Mouse (Mus musculus) forebrain, embryonic 13.5 days (tissue): ENCODE measurements around the gene Celsr1. TPM values are rescaled to one million over a fixed set of nuclear protein-coding genes. Genes with fewer than 3 reads are reported as not detected.
A peak's percentile ranks its signal among the peaks of the same experiment; 100 is the strongest.

Experiments used
- ATAC-seq: fragments of 200-750 bp; cut with Nextera tagmentation; 2 replicates; pipeline ENCODE4 v1.8.0; 2017
- H3K27ac ChIP-seq: fragments of 300-500 bp; sonication (generic); 2 replicates; pipeline ENCODE4 v1.5.1; 2015; ENCODE audit warnings: inconsistent platforms, mild to moderate bottlenecking, moderate library complexity
- H3K27me3 ChIP-seq: fragments of 300-500 bp; sonication (generic); 2 replicates; pipeline ENCODE4 v1.6.1; 2015; ENCODE audit warnings: mild to moderate bottlenecking, inconsistent platforms
- H3K36me3 ChIP-seq: fragments of 300-500 bp; sonication (generic); 2 replicates; pipeline ENCODE4 v1.6.1; 2015; ENCODE audit warnings: mild to moderate bottlenecking, inconsistent platforms; ENCODE audit not compliant: poor library complexity, severe bottlenecking
- H3K4me1 ChIP-seq: fragments of 300-500 bp; sonication (generic); 2 replicates; pipeline ENCODE4 v1.6.1; 2015; ENCODE audit warnings: inconsistent platforms
- H3K4me2 ChIP-seq: fragments of 300-500 bp; sonication (generic); 2 replicates; pipeline ENCODE4 v1.6.1; 2015; ENCODE audit warnings: inconsistent platforms, mild to moderate bottlenecking, moderate library complexity
- H3K4me3 ChIP-seq: fragments of 300-500 bp; sonication (generic); 2 replicates; pipeline ENCODE4 v1.5.1; 2015; ENCODE audit warnings: mild to moderate bottlenecking, inconsistent platforms
- H3K9ac ChIP-seq: fragments of 300-500 bp; sonication (generic); 2 replicates; pipeline ENCODE4 v1.6.1; 2015; ENCODE audit warnings: mild to moderate bottlenecking, inconsistent platforms
- H3K9me3 ChIP-seq: fragments of 300-500 bp; sonication (generic); replicated peaks from 2 replicates; pipeline ENCODE4 v1.6.1; 2016; ENCODE audit warnings: inconsistent platforms
- WGBS: fragments of 180-500 bp; shearing (Covaris S2); methylation state at CpG from one replicate; pipeline ENCODE4 v1.1.7; 2015; 5-methylcytosine and 5-hydroxymethylcytosine counted together
- polyA plus RNA-seq: library from polyadenylated mRNA; unstranded; fragments of >200 nt; fragmentation: Nextera tagmentation; extraction: Ambion mirVana; gene quantifications from 2 replicates; pipeline ENCODE4 v1.2.1, GENCODE M21; 2015

Celsr1 gene
- polyA plus RNA-seq, 1 experiment from 2014 or later: 6.6 TPM

GRCm38 (mm10) chr15:85919191-85919891 is 114.2 kb downstream of the Celsr1 start:
- Histone ChIP-seq H3K4me2 (no peak overlapping the region), H3K4me3 (no peak overlapping the region), H3K36me3 (peaks cover 72% of the 10 kb centered on the region), H3K4me1 (0 out of 2 replicates have a peak, but pooled peaks cover 4% of the 10 kb centered on the region), H3K27ac (no peak overlapping the region), H3K27me3 (no peaks in the 10 kb centered on the region), H3K9ac (no peak overlapping the region), H3K9me3 (no peaks in the 10 kb centered on the region)
- WGBS: 32% methylated on average over 8 of the region's 8 CpGs
- ATAC-seq: no peak

- Histone ChIP-seq H3K4me3 (no peak overlapping the region), H3K27me3 (no peaks in the 10 kb centered on the region), H3K27ac (no peak overlapping the region), H3K9me3 (no peaks in the 10 kb centered on the region), H3K9ac (no peak overlapping the region), H3K36me3 (peaks cover 59% of the 10 kb centered on the region), H3K4me2 (no peak overlapping the region), H3K4me1 (peaks cover 7% of the 10 kb centered on the region; the same call in 1 of the 2 replicates)
- ATAC-seq: no peak
- 27% methylated on average over 2 of the region's 2 CpGs for WGBS
These were observed 120.0 kb downstream of the Celsr1 start for GRCm38 (mm10) chr15:85913605-85914004.

- Histone ChIP-seq H3K9me3 (no peaks in the 10 kb centered on the region), H3K36me3 (peaks cover 53% of the 10 kb centered on the region), H3K4me2 (no peak overlapping the region), H3K9ac (no peak overlapping the region), H3K4me3 (no peak overlapping the region), H3K27ac (no peak overlapping the region; the same call in 1 of the 2 replicates), H3K27me3 (no peaks in the 10 kb centered on the region), H3K4me1 (peaks cover 7% of the 10 kb centered on the region; the same call in 1 of the 2 replicates)
- ATAC-seq: no peak
- 58% methylated on average over 10 of the region's 10 CpGs for WGBS
These were observed 123.6 kb downstream of the Celsr1 start for GRCm38 (mm10) chr15:85909931-85910330.

- no peaks in the 10 kb centered on the region for H3K27me3 ChIP-seq
- H3K9ac ChIP-seq: no peak overlapping the region
- H3K4me1 ChIP-seq: peaks cover 7% of the 10 kb centered on the region; the same call in 1 of the 2 replicates
- H3K27ac ChIP-seq: no peak overlapping the region
- 91% methylated on average over 3 of the region's 3 CpGs for WGBS
- no peak overlapping the region for H3K4me3 ChIP-seq
- no peak overlapping the region for H3K4me2 ChIP-seq
- ATAC-seq: no peak
- H3K36me3 ChIP-seq: peaks cover 56% of the 10 kb centered on the region
- H3K9me3 ChIP-seq: no peaks in the 10 kb centered on the region
These were observed 124.1 kb downstream of the Celsr1 start for GRCm38 (mm10) chr15:85909492-85909829.

GRCm38 (mm10) chr15:85908660-85909491 is 124.7 kb downstream of the Celsr1 start:
- H3K4me1 ChIP-seq: peaks cover 7% of the 10 kb centered on the region; the same call in 1 of the 2 replicates
- no peak overlapping the region for H3K27ac ChIP-seq
- WGBS: 90% methylated on average over 7 of the region's 7 CpGs
- no peak overlapping the region for H3K4me2 ChIP-seq
- H3K27me3 ChIP-seq: no peaks in the 10 kb centered on the region
- H3K36me3 ChIP-seq: peaks cover 51% of the 10 kb centered on the region
- H3K9me3 ChIP-seq: no peaks in the 10 kb centered on the region
- H3K4me3 ChIP-seq: no peak overlapping the region
- no peak overlapping the region for H3K9ac ChIP-seq
- ATAC-seq: no peak

GRCm38 (mm10) chr15:85903826-85904225 is 129.8 kb downstream of the Celsr1 start:
- H3K4me1 ChIP-seq: 0 out of 2 replicates have a peak, but pooled peaks cover 6% of the 10 kb centered on the region
- peaks cover 83% of the 10 kb centered on the region for H3K36me3 ChIP-seq
- no peak overlapping the region for H3K27ac ChIP-seq
- no peaks in the 10 kb centered on the region for H3K9me3 ChIP-seq
- no peaks in the 10 kb centered on the region for H3K27me3 ChIP-seq
- ATAC-seq: no peak
- H3K4me3 ChIP-seq: no peak overlapping the region
- H3K9ac ChIP-seq: no peak overlapping the region
- WGBS: 74% methylated on average over 8 of the region's 8 CpGs
- H3K4me2 ChIP-seq: no peak overlapping the region

- Histone ChIP-seq H3K4me1 (0 out of 2 replicates have a peak, but pooled peaks cover 6% of the 10 kb centered on the region), H3K36me3 (peaks cover 86% of the 10 kb centered on the region), H3K27me3 (no peaks in the 10 kb centered on the region), H3K27ac (no peak overlapping the region), H3K9ac (no peak overlapping the region), H3K9me3 (no peaks in the 10 kb centered on the region), H3K4me3 (no peak overlapping the region), H3K4me2 (no peak overlapping the region)
- WGBS: 78% methylated on average over 10 of the region's 10 CpGs
- no peak for ATAC-seq
These were observed 131.1 kb downstream of the Celsr1 start for GRCm38 (mm10) chr15:85902505-85902904.

- Histone ChIP-seq H3K9ac (no peak overlapping the region), H3K4me3 (no peak overlapping the region), H3K27me3 (no peaks in the 10 kb centered on the region), H3K27ac (peak overlapping the region; percentile 17; the same call in 1 of the 2 replicates), H3K4me1 (0 out of 2 replicates have a peak, but pooled peaks cover 6% of the 10 kb centered on the region), H3K9me3 (no peaks in the 10 kb centered on the region), H3K4me2 (no peak overlapping the region), H3K36me3 (peaks cover 92% of the 10 kb centered on the region)
- WGBS: 86% methylated on average over 12 of the region's 12 CpGs
- ATAC-seq: no peak
These were observed 132.8 kb downstream of the Celsr1 start for GRCm38 (mm10) chr15:85900801-85901200.

GRCm38 (mm10) chr15:85900318-85900717 is 133.3 kb downstream of the Celsr1 start:
- H3K9me3 ChIP-seq: no peaks in the 10 kb centered on the region
- no peak overlapping the region for H3K4me2 ChIP-seq
- H3K36me3 ChIP-seq: peaks cover 92% of the 10 kb centered on the region
- H3K9ac ChIP-seq: no peak overlapping the region
- H3K27ac ChIP-seq: peak overlapping the region; percentile 17; the same call in 1 of the 2 replicates
- ATAC-seq: no peak
- no peaks in the 10 kb centered on the region for H3K27me3 ChIP-seq
- 81% methylated on average over 8 of the region's 8 CpGs for whole genome bisulfite sequencing
- H3K4me3 ChIP-seq: no peak overlapping the region
- H3K4me1 ChIP-seq: 0 out of 2 replicates have a peak, but pooled peaks cover 6% of the 10 kb centered on the region

GRCm38 (mm10) chr15:85899396-85899795 is 134.2 kb downstream of the Celsr1 start:
- Histone ChIP-seq H3K36me3 (peaks cover 94% of the 10 kb centered on the region), H3K4me3 (no peak overlapping the region), H3K4me2 (no peak overlapping the region), H3K27ac (peak overlapping the region; percentile 31; the same call in 1 of the 2 replicates), H3K27me3 (no peaks in the 10 kb centered on the region), H3K9ac (no peak overlapping the region), H3K9me3 (no peaks in the 10 kb centered on the region), H3K4me1 (0 out of 2 replicates have a peak, but pooled peaks cover 6% of the 10 kb centered on the region)
- WGBS: 37% methylated on average over 6 of the region's 6 CpGs
- no peak for ATAC-seq

GRCm38 (mm10) chr15:85897113-85897512 is 136.5 kb downstream of the Celsr1 start:
- Histone ChIP-seq H3K27me3 (no peaks in the 10 kb centered on the region), H3K36me3 (peaks cover 97% of the 10 kb centered on the region), H3K4me3 (no peak overlapping the region), H3K9me3 (no peaks in the 10 kb centered on the region), H3K4me2 (no peak overlapping the region), H3K27ac (no peak overlapping the region), H3K9ac (no peak overlapping the region; the same call in 1 of the 2 replicates), H3K4me1 (peaks cover 16% of the 10 kb centered on the region)
- 94% methylated on average over 10 of the region's 10 CpGs for WGBS
- no peak for ATAC-seq

- H3K9me3 ChIP-seq: no peaks in the 10 kb centered on the region
- no peak overlapping the region for H3K4me3 ChIP-seq
- no peak overlapping the region for H3K4me2 ChIP-seq
- H3K27ac ChIP-seq: no peak overlapping the region
- ATAC-seq: peak; percentile 48
- no peak overlapping the region for H3K9ac ChIP-seq
- H3K4me1 ChIP-seq: peaks cover 21% of the 10 kb centered on the region
- 13% methylated on average over 8 of the region's 8 CpGs for WGBS
- H3K36me3 ChIP-seq: peaks cover 94% of the 10 kb centered on the region
- no peaks in the 10 kb centered on the region for H3K27me3 ChIP-seq
These were observed 137.3 kb downstream of the Celsr1 start for GRCm38 (mm10) chr15:85896284-85896683.
